Mouse (Mus musculus) MEL (cell line): ENCODE measurements at regions not wholly inside any gene's neighbourhood (a gene's known extent, or its start where the extent isn't known, plus 50 kb on each side); places are given as distances from the start of the nearest gene placed in this dataset.

ENCODE experiments used
- DNase-seq: peaks from one replicate; pipeline ENCODE4 v3.0.0; 2011; ENCODE audit warnings: low read depth, low spot score
- H3K27ac ChIP-seq: 2 replicates; pipeline ENCODE4 v1.5.1; 2012; ENCODE audit warnings: low read depth, mild to moderate bottlenecking, control low read depth, low read length, moderate library complexity; ENCODE audit not compliant: control insufficient read depth
- H3K27me3 ChIP-seq, 2 experiments: fragments of 150-350 bp in 1 of 2; sonication (generic) in 1 of 2; 2 replicates each; pipeline ENCODE4 v1.6.1; 2012; ENCODE audit warnings: low read length in 2 of 2, mild to moderate bottlenecking in 2 of 2, improper control_type of control experiment in 1 of 2, moderate library complexity in 1 of 2; ENCODE audit not compliant: insufficient read depth in 2 of 2, control insufficient read depth in 1 of 2
- H3K36me3 ChIP-seq, 2 experiments: 2 replicates each; pipeline ENCODE4 v1.6.1; 2012 to 2014; ENCODE audit warnings: low read length in 2 of 2, improper control_type of control experiment in 1 of 2, inconsistent platforms in 1 of 2, mild to moderate bottlenecking in 1 of 2; ENCODE audit not compliant: insufficient read depth in 2 of 2, control insufficient read depth in 1 of 2
- H3K4me1 ChIP-seq, 2 experiments: fragments of 150-350 bp in 1 of 2; sonication (generic) in 1 of 2; 2 replicates each; pipeline ENCODE4 v1.6.1; 2012; ENCODE audit warnings: low read length in 2 of 2, improper control_type of control experiment in 1 of 2, mild to moderate bottlenecking in 1 of 2; ENCODE audit not compliant: insufficient read depth in 2 of 2, control insufficient read depth in 1 of 2
- H3K4me3 ChIP-seq, 2 experiments: fragments of 150-350 bp in 1 of 2; sonication (generic) in 1 of 2; 2 replicates each; pipeline ENCODE4 v1.5.1; 2012; ENCODE audit warnings: low read depth in 2 of 2, low read length in 2 of 2, mild to moderate bottlenecking in 2 of 2, moderate library complexity in 2 of 2, control low read depth in 1 of 2, improper control_type of control experiment in 1 of 2; ENCODE audit not compliant: control insufficient read depth in 1 of 2, insufficient read depth in 1 of 2
- H3K79me2 ChIP-seq: 2 replicates; pipeline ENCODE4 v1.6.1; 2012; ENCODE audit warnings: mild to moderate bottlenecking, low read length, moderate library complexity; ENCODE audit not compliant: control insufficient read depth, poor library complexity, insufficient read depth
- H3K9ac ChIP-seq: 2 replicates; pipeline ENCODE4 v1.6.1; 2012; ENCODE audit warnings: low read depth, mild to moderate bottlenecking, control low read depth, low read length, moderate library complexity; ENCODE audit not compliant: control insufficient read depth, poor library complexity, severe bottlenecking
- H3K9me3 ChIP-seq: fragments of 150-350 bp; sonication (generic); replicated peaks from 2 replicates; pipeline ENCODE4 v1.6.1; 2012; ENCODE audit warnings: mild to moderate bottlenecking, low read length, improper control_type of control experiment, moderate library complexity; ENCODE audit not compliant: insufficient read depth
- BHLHE40 ChIP-seq: IDR thresholded peaks from 2 replicates; pipeline ENCODE4 v1.6.1; 2012; ENCODE audit warnings: low read depth, mild to moderate bottlenecking, inconsistent platforms, low read length, improper control_type of control experiment, borderline replicate concordance
- CHD1 ChIP-seq: IDR thresholded peaks from 2 replicates; pipeline ENCODE4 v1.6.1; 2012; ENCODE audit warnings: low read depth, mild to moderate bottlenecking, inconsistent platforms, low read length, improper control_type of control experiment
- CHD2 ChIP-seq: IDR thresholded peaks from 2 replicates; pipeline ENCODE4 v1.6.1; 2011; ENCODE audit warnings: low read length, improper control_type of control experiment
- CTCF ChIP-seq, 3 experiments: IDR thresholded peaks in 2 of 3; conservative IDR thresholded peaks in 1 of 3; 2 replicates each; pipeline ENCODE4 v1.5.1; 2011 to 2012; ENCODE audit warnings: low read length in 3 of 3, low read depth in 2 of 3, mild to moderate bottlenecking in 2 of 3, improper control_type of control experiment in 1 of 3, inconsistent platforms in 1 of 3, mixed read lengths in 1 of 3, moderate library complexity in 1 of 3; ENCODE audit not compliant: control insufficient read depth in 1 of 3, insufficient read depth in 1 of 3, poor library complexity in 1 of 3, severe bottlenecking in 1 of 3
- E2F4 ChIP-seq: IDR thresholded peaks from 2 replicates; pipeline ENCODE4 v1.6.1; 2011; ENCODE audit warnings: low read depth, low read length, improper control_type of control experiment, borderline replicate concordance
- EP300 ChIP-seq, 2 experiments: IDR thresholded peaks; 2 replicates each; pipeline ENCODE4 v1.6.1; 2011; ENCODE audit warnings: improper control_type of control experiment in 2 of 2, low read length in 2 of 2, low read depth in 1 of 2, mild to moderate bottlenecking in 1 of 2
- HCFC1 ChIP-seq: IDR thresholded peaks from 2 replicates; pipeline ENCODE4 v1.6.1; 2012; ENCODE audit warnings: low read depth, mild to moderate bottlenecking, inconsistent platforms, low read length, improper control_type of control experiment, moderate library complexity
- JUND ChIP-seq: IDR thresholded peaks from 2 replicates; pipeline ENCODE4 v1.6.1; 2011; ENCODE audit warnings: low read depth, mild to moderate bottlenecking, improper control_type of control experiment, low read length
- MAZ ChIP-seq: IDR thresholded peaks from 2 replicates; pipeline ENCODE4 v1.6.1; 2012; ENCODE audit warnings: low read depth, mild to moderate bottlenecking, inconsistent platforms, low read length, improper control_type of control experiment
- MEF2A ChIP-seq: IDR thresholded peaks from 2 replicates; pipeline ENCODE4 v1.6.1; 2014; ENCODE audit warnings: low read depth, mild to moderate bottlenecking, inconsistent platforms, low read length, improper control_type of control experiment; ENCODE audit not compliant: poor library complexity, insufficient replicate concordance, severe bottlenecking; ENCODE audit errors: extremely low read depth
- NELFE ChIP-seq: IDR thresholded peaks from 2 replicates; pipeline ENCODE4 v1.6.1; 2011; ENCODE audit warnings: low read depth, low read length, improper control_type of control experiment
- POLR2A ChIP-seq, 2 experiments: IDR thresholded peaks; 2 replicates each; pipeline ENCODE4 v1.6.1; 2011 to 2012; ENCODE audit warnings: low read length in 2 of 2, mild to moderate bottlenecking in 2 of 2, control low read depth in 1 of 2, improper control_type of control experiment in 1 of 2, low read depth in 1 of 2, moderate library complexity in 1 of 2; ENCODE audit not compliant: control insufficient read depth in 1 of 2, insufficient read depth in 1 of 2, poor library complexity in 1 of 2
- RCOR1 ChIP-seq: IDR thresholded peaks from 2 replicates; pipeline ENCODE4 v1.6.1; 2012; ENCODE audit warnings: low read depth, mild to moderate bottlenecking, inconsistent platforms, low read length, improper control_type of control experiment
- SIN3A ChIP-seq: IDR thresholded peaks from 2 replicates; pipeline ENCODE4 v1.6.1; 2012; ENCODE audit warnings: low read length, improper control_type of control experiment, inconsistent platforms
- SMC3 ChIP-seq: IDR thresholded peaks from 2 replicates; pipeline ENCODE4 v1.6.1; 2011; ENCODE audit warnings: low read depth, low read length, improper control_type of control experiment
- TAL1 ChIP-seq: IDR thresholded peaks from 2 replicates; pipeline ENCODE4 v1.6.1; 2012; ENCODE audit warnings: mild to moderate bottlenecking, inconsistent platforms, low read length, moderate library complexity, mixed read lengths
- TCF12 ChIP-seq: IDR thresholded peaks from 2 replicates; pipeline ENCODE4 v1.6.1; 2014; ENCODE audit warnings: low read depth, mild to moderate bottlenecking, inconsistent platforms, low read length, improper control_type of control experiment, moderate library complexity
- ZKSCAN1 ChIP-seq: IDR thresholded peaks from 2 replicates; pipeline ENCODE4 v1.6.1; 2012; ENCODE audit warnings: low read depth, mild to moderate bottlenecking, inconsistent platforms, low read length, improper control_type of control experiment, moderate library complexity
- ZNF384 ChIP-seq: IDR thresholded peaks from 2 replicates; pipeline ENCODE4 v1.6.1; 2012; ENCODE audit warnings: low read depth, mild to moderate bottlenecking, inconsistent platforms, low read length, improper control_type of control experiment

GRCm38 (mm10) chr2:109511142-109511541 is 163.4 kb upstream of the Bdnf start:
- TF ChIP-seq MEF2A (no peak), TAL1 (no peak), CHD2 (no peak), CHD1 (no peak), RCOR1 (no peak), HCFC1 (no peak), TCF12 (no peak), BHLHE40 (no peak), CTCF (IDR thresholded peaks at IDR 0.05 in 2 of 3, conservative IDR thresholded peaks at IDR 0.05 in 1 of 3; ENCODE audit: control insufficient read depth in 1 of 3, insufficient read depth in 1 of 3, low read depth in 2 of 3, low read length in 3 of 3, poor library complexity in 1 of 3, severe bottlenecking in 1 of 3) (no peak), EP300 (IDR thresholded peaks at IDR 0.05; ENCODE audit: low read depth in 1 of 2, low read length in 2 of 2) (no peak), SMC3 (no peak), ZKSCAN1 (no peak), POLR2A (IDR thresholded peaks at IDR 0.05; ENCODE audit: control insufficient read depth in 1 of 2, insufficient read depth in 1 of 2, low read depth in 1 of 2, low read length in 2 of 2, poor library complexity in 1 of 2) (no peak), E2F4 (no peak), NELFE (no peak), SIN3A (no peak), JUND (no peak), ZNF384 (no peak), MAZ (no peak)
- no peaks in the 10 kb centered on the region for H3K36me3 ChIP-seq
- H3K79me2 ChIP-seq = no peaks in the 10 kb centered on the region
- H3K9ac ChIP-seq = no peak overlapping the region
- no peak overlapping the region for H3K27ac ChIP-seq
- no peaks in the 10 kb centered on the region for H3K9me3 ChIP-seq
- H3K4me3 ChIP-seq = no peak overlapping the region
- no peak for DNase-seq
- H3K27me3 ChIP-seq = no peaks in the 10 kb centered on the region
- no peaks in the 10 kb centered on the region for H3K4me1 ChIP-seq

DNA sequence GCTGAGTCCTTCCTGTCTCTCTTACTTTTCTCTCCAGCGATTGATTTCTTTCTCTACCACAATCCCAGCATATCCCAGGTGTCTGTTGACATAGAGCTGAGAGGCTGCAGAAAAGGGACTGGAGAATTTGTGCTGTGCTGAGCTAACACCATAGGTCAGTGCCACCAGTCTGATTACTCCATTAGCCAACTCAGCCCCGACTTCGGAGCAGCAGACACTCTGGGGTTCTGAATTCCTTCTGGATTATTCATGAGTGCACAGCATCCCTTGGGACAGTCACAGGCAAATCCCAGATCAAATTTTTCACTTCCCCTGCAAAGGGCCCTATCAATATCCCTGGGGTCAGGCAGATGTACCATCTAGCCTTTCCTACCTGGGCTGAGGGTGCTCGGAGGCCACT is 155.2 kb upstream of the Bdnf start:
- H3K36me3 ChIP-seq = no peaks in the 10 kb centered on the region
- no peak for DNase-seq
- H3K4me1 ChIP-seq = no peaks in the 10 kb centered on the region
- H3K9ac ChIP-seq = no peak overlapping the region
- no peaks in the 10 kb centered on the region for H3K79me2 ChIP-seq
- no peaks in the 10 kb centered on the region for H3K27me3 ChIP-seq
- no peak overlapping the region for H3K27ac ChIP-seq
- no peak for TF ChIP-seq HCFC1
- no peak for TF ChIP-seq SMC3
- TF ChIP-seq CHD2 = no peak
- H3K9me3 ChIP-seq = no peaks in the 10 kb centered on the region
- no peak overlapping the region for H3K4me3 ChIP-seq
